Mouse (Mus musculus): ENCODE data around the gene Sept5. TPM values are rescaled to one million over a fixed set of nuclear protein-coding genes. Genes with fewer than 3 reads are reported as not detected.

Sept5 gene
- polyA plus RNA-seq (2015; fragmentation: Nextera tagmentation; extraction: Ambion mirVana) = 39.7 and 45.9 TPM in 2 replicates

DNA sequence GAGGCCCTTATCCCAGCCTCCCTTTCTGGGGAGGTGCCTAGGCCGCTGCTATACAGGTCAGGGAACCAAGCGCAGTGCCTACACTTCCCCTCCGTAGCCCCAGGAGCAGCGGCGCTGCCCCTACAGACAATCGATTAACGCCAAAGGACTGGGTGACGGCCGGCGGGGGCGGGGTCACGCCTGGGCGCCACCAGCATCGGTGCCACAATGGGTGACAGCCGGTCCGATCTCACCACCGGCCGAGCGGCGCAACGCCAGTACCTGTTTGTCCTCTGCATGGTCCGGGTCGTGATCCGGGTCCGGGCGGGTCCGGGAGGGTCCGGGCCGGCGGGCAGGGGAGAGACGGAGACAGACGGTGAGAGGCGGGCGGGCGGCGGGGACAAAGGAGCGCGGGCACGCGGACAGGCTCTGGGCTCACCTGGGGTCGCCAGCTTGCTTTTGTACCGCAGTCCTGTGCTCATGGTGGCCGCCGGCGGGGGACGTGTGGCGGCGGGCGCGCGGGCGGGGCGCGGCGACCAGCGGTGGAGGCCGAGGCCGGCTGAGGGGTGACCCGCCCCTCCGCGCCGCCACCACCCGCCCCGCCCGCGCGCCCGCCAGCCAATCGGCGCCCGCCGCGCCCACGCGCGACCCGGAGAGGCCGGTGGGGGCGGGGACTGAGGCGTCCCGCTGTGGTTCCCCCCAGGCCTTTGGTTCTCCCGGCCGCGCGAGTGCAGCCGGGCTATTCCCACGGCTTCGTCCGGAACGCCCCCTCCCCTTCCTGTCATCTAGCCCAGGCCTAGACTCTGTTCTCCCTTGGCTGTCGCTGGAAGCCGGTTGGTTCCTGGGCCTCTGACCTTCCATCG, at the start of gene Sept5:
Sept5 (minus strand) TSS at position 565 of the 842 bp plus-strand sequence.
- 1% methylated on average over 88 of the region's 93 CpGs for WGBS

DNA sequence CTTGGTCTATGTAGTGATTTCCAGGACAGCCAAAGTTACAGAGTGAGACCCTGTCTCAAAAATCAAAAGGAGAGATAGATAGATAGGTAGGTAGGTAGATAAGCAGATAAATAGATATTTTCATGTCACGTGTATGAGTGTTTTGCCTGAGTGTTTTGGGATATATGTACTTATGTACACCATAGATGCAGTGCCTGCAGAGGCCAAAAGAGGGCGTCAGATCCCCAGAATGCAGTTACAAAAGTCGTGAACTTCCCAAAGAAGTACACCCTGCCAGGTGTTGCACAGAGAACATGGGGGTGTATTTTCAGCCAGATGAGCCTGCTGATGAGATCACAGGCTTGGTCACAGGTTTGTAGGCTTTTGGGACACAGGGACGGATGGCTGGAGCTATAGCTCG, 49.4 kb upstream of the Sept5 start:
- H3K27ac ChIP-seq = no peak overlapping the region
- H3K36me3 ChIP-seq = no peaks in the 10 kb centered on the region

More for the DNA sequence above, at the start of gene Sept5:
- Histone ChIP-seq H3K4me2 (peak within 1 kb of the TSS; percentile 86), H3K4me3 (peak within 1 kb of the TSS; percentile 82), H3K4me1 (peaks cover 37% of the 10 kb centered on the region), H3K9me3 (no peaks in the 10 kb centered on the region), H3K9ac (peak within 1 kb of the TSS; percentile 87), H3K27ac (peak within 1 kb of the TSS; percentile 39; the same call in 1 of the 2 replicates), H3K36me3 (peaks cover 10% of the 10 kb centered on the region), H3K27me3 (peaks cover 30% of the 10 kb centered on the region)
- peak; percentile 34; the same call in 1 of the 2 replicates for ATAC-seq (ENCODE audit: insufficient number of reproducible peaks, insufficient read depth, low FRiP score, low TSS enrichment, low read depth)

DNA sequence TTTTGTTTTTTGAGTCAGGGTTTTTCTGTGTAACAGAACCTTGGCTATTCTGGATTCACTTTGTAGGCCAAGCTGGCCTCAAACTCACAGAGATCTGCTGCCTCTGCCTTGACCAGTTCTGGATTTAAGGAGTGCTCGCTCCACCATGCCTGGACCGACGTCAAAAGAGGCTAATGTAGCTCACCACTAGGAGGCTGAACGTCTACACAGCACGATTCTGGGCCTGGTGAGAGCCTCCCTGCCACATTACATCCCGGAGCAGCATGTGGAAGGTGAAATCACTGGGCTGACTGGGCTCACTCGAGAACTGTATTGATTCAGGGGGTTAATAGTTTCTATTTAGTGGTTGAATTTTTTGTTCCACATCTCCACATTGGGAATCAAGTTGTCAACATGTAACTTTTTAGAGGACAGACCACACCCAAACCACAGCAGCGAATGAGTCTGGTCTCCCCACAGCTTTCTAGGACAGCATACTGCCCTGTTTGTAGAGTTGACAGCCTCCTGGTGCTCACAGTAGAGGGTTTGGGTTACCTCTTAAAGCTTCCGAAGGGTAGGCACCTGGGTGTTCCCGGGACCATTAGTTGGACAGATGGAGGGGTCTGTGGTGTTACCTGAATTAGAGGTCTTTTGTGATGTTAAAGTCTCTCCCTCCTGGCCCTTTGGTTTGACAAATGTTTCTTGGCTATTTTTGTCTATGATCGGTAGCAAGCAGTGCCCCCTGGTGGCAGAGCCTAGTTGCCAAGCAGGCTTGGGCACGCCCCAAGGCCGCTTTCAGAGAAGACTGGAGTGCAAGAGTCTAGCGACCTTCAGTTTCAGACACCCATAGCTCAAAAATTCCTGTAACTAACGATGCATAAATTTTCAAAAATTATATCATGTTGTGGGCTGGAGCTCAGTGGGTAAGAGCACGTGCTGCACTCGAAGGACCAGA, 48.3 kb upstream of the Sept5 start:
- Histone ChIP-seq H3K27ac (no peak overlapping the region), H3K9me3 (no peaks in the 10 kb centered on the region), H3K4me1 (no peaks in the 10 kb centered on the region), H3K4me2 (no peak overlapping the region), H3K27me3 (no peaks in the 10 kb centered on the region), H3K36me3 (no peaks in the 10 kb centered on the region), H3K9ac (no peak overlapping the region), H3K4me3 (no peak overlapping the region)
- WGBS = 33% methylated on average over 17 of the region's 17 CpGs
- no peak for ATAC-seq (ENCODE audit: insufficient number of reproducible peaks, insufficient read depth, low FRiP score, low TSS enrichment, low read depth)

More for the DNA sequence above, 49.4 kb upstream of the Sept5 start:
- 48% methylated on average over 5 of the region's 5 CpGs for WGBS
- no peaks in the 10 kb centered on the region for H3K9me3 ChIP-seq
- H3K4me2 ChIP-seq = no peak overlapping the region
- ATAC-seq (ENCODE audit: insufficient number of reproducible peaks, insufficient read depth, low FRiP score, low TSS enrichment, low read depth) = no peak
- no peak overlapping the region for H3K9ac ChIP-seq
- no peaks in the 10 kb centered on the region for H3K27me3 ChIP-seq
- H3K4me3 ChIP-seq = no peak overlapping the region
- H3K4me1 ChIP-seq = no peaks in the 10 kb centered on the region

GRCm38 (mm10) chr16:18673005-18673404, 43.3 kb upstream of the Sept5 start:
- Histone ChIP-seq H3K27me3 (no peaks in the 10 kb centered on the region), H3K9ac (no peak overlapping the region), H3K4me3 (no peak overlapping the region), H3K9me3 (no peaks in the 10 kb centered on the region), H3K4me1 (no peaks in the 10 kb centered on the region), H3K36me3 (no peaks in the 10 kb centered on the region), H3K4me2 (no peak overlapping the region), H3K27ac (no peak overlapping the region)
- 68% methylated on average over 3 of the region's 3 CpGs for WGBS
- no peak for ATAC-seq (ENCODE audit: insufficient number of reproducible peaks, insufficient read depth, low FRiP score, low TSS enrichment, low read depth)

GRCm38 (mm10) chr16:18672027-18672426, 42.3 kb upstream of the Sept5 start:
- Histone ChIP-seq H3K27ac (no peak overlapping the region), H3K36me3 (no peaks in the 10 kb centered on the region), H3K4me2 (no peak overlapping the region), H3K4me1 (no peaks in the 10 kb centered on the region), H3K27me3 (no peaks in the 10 kb centered on the region), H3K9me3 (no peaks in the 10 kb centered on the region), H3K9ac (no peak overlapping the region), H3K4me3 (no peak overlapping the region)
- no peak for ATAC-seq (ENCODE audit: insufficient number of reproducible peaks, insufficient read depth, low FRiP score, low TSS enrichment, low read depth)
- whole genome bisulfite sequencing = 63% methylated on average over 5 of the region's 5 CpGs

GRCm38 (mm10) chr16:18669914-18670313, 40.2 kb upstream of the Sept5 start:
- Histone ChIP-seq H3K27me3 (no peaks in the 10 kb centered on the region), H3K4me1 (no peaks in the 10 kb centered on the region), H3K27ac (no peak overlapping the region), H3K36me3 (no peaks in the 10 kb centered on the region), H3K4me2 (no peak overlapping the region), H3K4me3 (no peak overlapping the region), H3K9me3 (no peaks in the 10 kb centered on the region), H3K9ac (no peak overlapping the region)
- 74% methylated on average over 6 of the region's 6 CpGs for WGBS
- ATAC-seq (ENCODE audit: insufficient number of reproducible peaks, insufficient read depth, low FRiP score, low TSS enrichment, low read depth) = no peak

DNA sequence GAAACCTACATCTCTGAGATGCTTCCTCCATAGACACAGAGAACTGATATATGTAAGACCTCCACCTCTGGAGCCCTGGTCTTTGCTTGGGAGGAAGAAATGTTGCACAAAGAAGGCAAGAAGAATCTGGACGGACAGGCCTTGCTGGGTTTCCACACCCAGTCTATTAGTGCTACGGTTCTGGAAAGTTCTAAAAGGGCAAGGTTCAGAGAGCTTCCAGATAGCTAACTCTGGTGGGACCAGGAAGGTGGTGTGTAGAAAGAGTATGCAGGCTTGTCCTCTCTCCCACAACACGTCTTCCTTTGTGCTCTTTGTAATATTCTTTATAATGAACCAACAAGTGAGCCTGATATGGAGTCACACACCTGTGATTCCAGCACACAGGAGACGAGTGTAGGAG, 28.8 kb upstream of the Sept5 start:
- Histone ChIP-seq H3K4me1 (peaks cover 7% of the 10 kb centered on the region; the same call in 1 of the 2 replicates), H3K9me3 (no peaks in the 10 kb centered on the region), H3K27me3 (no peaks in the 10 kb centered on the region), H3K4me2 (no peak overlapping the region), H3K27ac (no peak overlapping the region), H3K9ac (no peak overlapping the region), H3K36me3 (no peaks in the 10 kb centered on the region), H3K4me3 (no peak overlapping the region)
- ATAC-seq (ENCODE audit: insufficient number of reproducible peaks, insufficient read depth, low FRiP score, low TSS enrichment, low read depth) = no peak
- 76% methylated on average over 4 of the region's 4 CpGs for WGBS

GRCm38 (mm10) chr16:18655372-18656098, 25.8 kb upstream of the Sept5 start:
- H3K9me3 ChIP-seq = no peaks in the 10 kb centered on the region
- peaks cover 7% of the 10 kb centered on the region; the same call in 1 of the 2 replicates for H3K4me1 ChIP-seq
- no peak overlapping the region for H3K4me3 ChIP-seq
- ATAC-seq (ENCODE audit: insufficient number of reproducible peaks, insufficient read depth, low FRiP score, low TSS enrichment, low read depth) = no peak
- H3K27ac ChIP-seq = no peak overlapping the region
- H3K9ac ChIP-seq = no peak overlapping the region
- H3K4me2 ChIP-seq = no peak overlapping the region
- no peaks in the 10 kb centered on the region for H3K36me3 ChIP-seq
- H3K27me3 ChIP-seq = no peaks in the 10 kb centered on the region
- 53% methylated on average over 5 of the region's 5 CpGs for WGBS

- H3K4me2 ChIP-seq = no peak overlapping the region
- H3K4me3 ChIP-seq = no peak overlapping the region
- ATAC-seq (ENCODE audit: insufficient number of reproducible peaks, insufficient read depth, low FRiP score, low TSS enrichment, low read depth) = no peak
- no peak overlapping the region for H3K27ac ChIP-seq
- peaks cover 7% of the 10 kb centered on the region; the same call in 1 of the 2 replicates for H3K4me1 ChIP-seq
- no peak overlapping the region for H3K9ac ChIP-seq
- H3K27me3 ChIP-seq = no peaks in the 10 kb centered on the region
- no peaks in the 10 kb centered on the region for H3K36me3 ChIP-seq
- no peaks in the 10 kb centered on the region for H3K9me3 ChIP-seq
- WGBS = 91% methylated on average over 6 of the region's 6 CpGs
These were observed 23.8 kb upstream of the Sept5 start for GRCm38 (mm10) chr16:18653290-18654160.

DNA sequence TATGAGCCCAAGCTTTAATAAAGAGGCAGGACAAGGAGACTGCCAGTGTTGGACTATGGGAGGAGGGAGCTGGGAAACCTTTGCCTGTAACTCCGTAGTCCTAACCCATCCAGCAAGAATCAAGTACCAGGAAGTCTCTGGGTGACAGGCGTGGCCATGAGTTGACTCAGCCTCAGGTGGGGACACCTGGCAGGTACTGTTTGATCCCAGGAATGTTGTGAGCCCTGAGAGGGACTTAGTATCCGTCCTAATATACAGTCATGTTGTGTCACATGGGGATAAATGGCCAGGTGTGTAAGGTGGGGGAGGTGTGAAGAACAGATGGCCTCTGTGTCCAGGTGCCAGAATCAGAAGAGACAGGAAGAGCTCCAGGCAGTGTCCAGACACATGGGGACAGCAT, 19.4 kb upstream of the Sept5 start:
- no peak for ATAC-seq (ENCODE audit: insufficient number of reproducible peaks, insufficient read depth, low FRiP score, low TSS enrichment, low read depth)
- Histone ChIP-seq H3K4me3 (no peak overlapping the region), H3K27me3 (no peaks in the 10 kb centered on the region), H3K4me1 (peaks cover 7% of the 10 kb centered on the region), H3K4me2 (no peak overlapping the region), H3K27ac (no peak overlapping the region), H3K9me3 (no peaks in the 10 kb centered on the region), H3K36me3 (no peaks in the 10 kb centered on the region), H3K9ac (no peak overlapping the region)
- 66% methylated on average over 3 of the region's 3 CpGs for WGBS
